Mouse (Mus musculus) R1 (cell line): ENCODE measurements around the gene H6pd.

ENCODE experiments used
- DNase-seq: peaks from one replicate; pipeline ENCODE4 v3.0.0-alpha.2; 2018; ENCODE audit warnings: low read depth, low spot score

Gene H6pd

GRCm38 (mm10) chr4:149947396-149947795 is 61.4 kb downstream of the H6pd start:
- DNase-seq, result no peak

GRCm38 (mm10) chr4:149945194-149945593 is 63.6 kb downstream of the H6pd start:
- no peak for DNase-seq

DNA sequence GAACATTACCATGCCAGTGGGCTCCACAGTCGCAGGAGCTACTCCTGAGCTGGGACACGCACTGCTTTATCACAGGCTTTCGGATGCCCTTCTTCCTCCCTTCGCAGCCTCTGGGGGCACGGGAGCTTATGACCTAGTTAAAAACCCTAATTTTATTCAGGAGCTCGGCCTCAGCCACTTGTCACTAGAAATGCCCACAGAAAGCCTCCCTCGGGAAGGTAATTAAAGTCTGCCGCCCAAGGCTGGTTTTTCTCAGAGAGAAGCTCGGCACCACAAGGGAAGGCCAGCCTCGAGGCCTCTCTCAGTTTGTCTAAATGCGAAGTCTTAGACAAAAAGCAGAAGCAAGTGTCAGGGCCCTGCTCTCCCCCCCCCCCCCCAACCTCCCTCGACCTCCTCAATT is 64.6 kb downstream of the H6pd start:
- no peak for DNase-seq

- DNase-seq, result no peak
These were observed 65.7 kb downstream of the H6pd start for GRCm38 (mm10) chr4:149942831-149943741.

- peak; percentile 53 for DNase-seq
These were observed 67.6 kb downstream of the H6pd start for GRCm38 (mm10) chr4:149941067-149941755.

GRCm38 (mm10) chr4:149938701-149939100 is 70.1 kb downstream of the H6pd start:
- peak; percentile 67 for DNase-seq

- peak; percentile 86 for DNase-seq
These were observed 71.9 kb downstream of the H6pd start for GRCm38 (mm10) chr4:149936921-149937320.

GRCm38 (mm10) chr4:149935470-149935869 is 73.4 kb downstream of the H6pd start:
- DNase-seq, result no peak

GRCm38 (mm10) chr4:149933519-149934245 is 75.1 kb downstream of the H6pd start:
- DNase-seq, result no peak

- no peak for DNase-seq
These were observed 75.8 kb downstream of the H6pd start for GRCm38 (mm10) chr4:149933025-149933424.

- no peak for DNase-seq
These were observed 76.6 kb downstream of the H6pd start for GRCm38 (mm10) chr4:149932108-149932815.

GRCm38 (mm10) chr4:149930755-149931154 is 78.1 kb downstream of the H6pd start:
- no peak for DNase-seq
